In genomic region chr7:133856278-133856677, GRCm38 (mm10) we compare ENCODE assay signal across 8 mouse cellular contexts.
DNase-seq lines count a peak whose midpoint lies in the region; ATAC-seq and TF ChIP-seq lines count a peak whose summit lies in the region.

No protein-coding gene starts in this region.

- 0 out of 2 replicates have a peak, but pooled peaks have one; percentile 46 for ATAC-seq in erythroid progenitor cell, adult 5-6 weeks (replicated peaks; ENCODE audit: low FRiP score, poor library complexity, severe bottlenecking)
- peak; percentile 36; the same call in 1 of the 2 replicates for ATAC-seq in lung, embryonic 15.5 days (ENCODE audit: borderline replicate concordance, extremely low read depth, low FRiP score, low TSS enrichment)

- peak; percentile 89 to 96 (median 91) for TF ChIP-seq CTCF in MEL (IDR thresholded peaks at IDR 0.05 in 2 of 3, conservative IDR thresholded peaks at IDR 0.05 in 1 of 3; ENCODE audit: control insufficient read depth in 1 of 3, insufficient read depth in 1 of 3, low read depth in 2 of 3, low read length in 3 of 3, poor library complexity in 1 of 3, severe bottlenecking in 1 of 3)
- TF ChIP-seq CTCF in brain, embryonic 14.5 days (IDR thresholded peaks at IDR 0.05; ENCODE audit: borderline replicate concordance, extremely low read depth, insufficient read depth, insufficient read length): peak; percentile 92
- TF ChIP-seq CTCF in layer of hippocampus, adult 2 months (conservative IDR thresholded peaks at IDR 0.05): peak; percentile 99

- no peak overlapping the region for H3K4me2 ChIP-seq in lung, embryonic 15.5 days

- H3K27me3 ChIP-seq in MEL (ENCODE audit: control insufficient read depth in 1 of 2, insufficient read depth in 2 of 2, low read length in 2 of 2): no peaks in the 10 kb centered on the region
- no peaks in the 10 kb centered on the region for H3K27me3 ChIP-seq in lung, embryonic 15.5 days

- TF ChIP-seq EP300 in MEL (IDR thresholded peaks at IDR 0.05; ENCODE audit: low read depth in 1 of 2, low read length in 2 of 2): no peak; a peak in 1 of 4 replicates

- TF ChIP-seq POLR2A in MEL (IDR thresholded peaks at IDR 0.05; ENCODE audit: control insufficient read depth in 1 of 2, insufficient read depth in 1 of 2, low read depth in 1 of 2, low read length in 2 of 2, poor library complexity in 1 of 2): no peak
- no peak for TF ChIP-seq POLR2A in brain, embryonic 14.5 days (IDR thresholded peaks at IDR 0.05; ENCODE audit: borderline replicate concordance, extremely low read depth, insufficient read depth, insufficient read length, poor library complexity, severe bottlenecking)

- whole genome bisulfite sequencing in lung, embryonic 15.5 days: 8% methylated on average over 3 of the region's 3 CpGs

- H3K36me3 ChIP-seq in MEL (ENCODE audit: control insufficient read depth in 1 of 2, insufficient read depth in 2 of 2, low read length in 2 of 2): no peaks in the 10 kb centered on the region
- H3K36me3 ChIP-seq in lung, embryonic 15.5 days: no peaks in the 10 kb centered on the region

- no peaks in the 10 kb centered on the region for H3K9me3 ChIP-seq in MEL (replicated peaks; ENCODE audit: insufficient read depth, low read length)
- no peaks in the 10 kb centered on the region for H3K9me3 ChIP-seq in lung, embryonic 15.5 days

- no peak overlapping the region for H3K27ac ChIP-seq in MEL (ENCODE audit: control insufficient read depth, low read depth, low read length)
- H3K27ac ChIP-seq in layer of hippocampus, adult 2 months: no peak overlapping the region
- H3K27ac ChIP-seq in lung, embryonic 15.5 days: no peak overlapping the region

- H3K79me2 ChIP-seq in MEL (ENCODE audit: control insufficient read depth, insufficient read depth, low read length, poor library complexity): no peaks in the 10 kb centered on the region

- peak; percentile 72 for DNase-seq in MEL (ENCODE audit: low read depth, low spot score)
- DNase-seq in brain, embryonic 14.5 days (ENCODE audit: low read depth): peak; percentile 92
- DNase-seq in heart, postnatal 14 days: peak; percentile 71 to 81
- peak; percentile 70 to 88 for DNase-seq in layer of hippocampus, adult 2 months (ENCODE audit: low spot score in 2 of 2)
- DNase-seq in ovary, postnatal 10 days (ENCODE audit: low spot score): peak; percentile 33
- peak; percentile 41 for DNase-seq in urinary bladder, adult 2 months (ENCODE audit: low spot score)

- no peak overlapping the region for H3K4me3 ChIP-seq in MEL (ENCODE audit: control insufficient read depth in 1 of 2, insufficient read depth in 1 of 2, low read depth in 2 of 2, low read length in 2 of 2)
- no peak overlapping the region for H3K4me3 ChIP-seq in layer of hippocampus, adult 2 months
- no peak overlapping the region for H3K4me3 ChIP-seq in lung, embryonic 15.5 days

- intact Hi-C loops in heart, postnatal 14 days (cut with DNase I): loop anchor here (1.0 to 5.0 kb wide), 3 partner anchors 369 to 711 kb away; no protein-coding TSS in a partner anchor

- TF ChIP-seq RAD21 in MEL (IDR thresholded peaks at IDR 0.05; ENCODE audit: low read depth, low read length): peak; percentile 97

- no peaks in the 10 kb centered on the region for H3K4me1 ChIP-seq in MEL (ENCODE audit: control insufficient read depth in 1 of 2, insufficient read depth in 2 of 2, low read length in 2 of 2)
- peaks cover 9% of the 10 kb centered on the region for H3K4me1 ChIP-seq in lung, embryonic 15.5 days

- no peak overlapping the region for H3K9ac ChIP-seq in MEL (ENCODE audit: control insufficient read depth, low read depth, low read length, poor library complexity, severe bottlenecking)
- no peak overlapping the region for H3K9ac ChIP-seq in lung, embryonic 15.5 days

TF ChIP-seq in MEL, 35 proteins besides CTCF, POLR2A, EP300 and RAD21:
- TF ChIP-seq NELFE (IDR thresholded peaks at IDR 0.05; ENCODE audit: low read depth, low read length) (no peak), UBTF (IDR thresholded peaks at IDR 0.05; ENCODE audit: borderline replicate concordance, insufficient read depth, low read depth, low read length) (no peak), E2F4 (IDR thresholded peaks at IDR 0.05; ENCODE audit: borderline replicate concordance, low read depth, low read length) (no peak), MEF2A (IDR thresholded peaks at IDR 0.05; ENCODE audit: extremely low read depth, insufficient replicate concordance, low read depth, low read length, poor library complexity, severe bottlenecking) (no peak), MAZ (IDR thresholded peaks at IDR 0.05; ENCODE audit: low read depth, low read length) (no peak), USF1 (IDR thresholded peaks at IDR 0.05; ENCODE audit: low read depth, low read length) (no peak), POLR2AphosphoS2 (IDR thresholded peaks at IDR 0.05; ENCODE audit: low read length) (no peak), ZC3H11A (IDR thresholded peaks at IDR 0.05; ENCODE audit: low read depth, low read length) (peak; percentile 79), USF2 (IDR thresholded peaks at IDR 0.05; ENCODE audit: borderline replicate concordance in 1 of 2, insufficient read depth in 1 of 2, low read depth in 1 of 2, low read length in 2 of 2) (no peak), CHD1 (IDR thresholded peaks at IDR 0.05; ENCODE audit: low read depth, low read length) (no peak), TBP (IDR thresholded peaks at IDR 0.05; ENCODE audit: low read depth, low read length) (no peak), GATA1 (IDR thresholded peaks at IDR 0.05; ENCODE audit: low read depth, low read length) (peak; percentile 15; the same call in 1 of the 2 replicates), TCF12 (IDR thresholded peaks at IDR 0.05; ENCODE audit: low read depth, low read length) (no peak), RCOR1 (IDR thresholded peaks at IDR 0.05; ENCODE audit: low read depth, low read length) (no peak), SMC3 (IDR thresholded peaks at IDR 0.05; ENCODE audit: low read depth, low read length) (peak; percentile 84), ZNF384 (IDR thresholded peaks at IDR 0.05; ENCODE audit: low read depth, low read length) (no peak), JUND (IDR thresholded peaks at IDR 0.05; ENCODE audit: low read depth, low read length) (no peak), ZMIZ1 (IDR thresholded peaks at IDR 0.05; ENCODE audit: low read depth, low read length) (no peak), MAX (IDR thresholded peaks at IDR 0.05; ENCODE audit: low read length) (no peak), SIN3A (IDR thresholded peaks at IDR 0.05; ENCODE audit: low read length) (0 out of 2 replicates have a peak, but pooled peaks have one; percentile 47), MXI1 (IDR thresholded peaks at IDR 0.05; ENCODE audit: low read depth, low read length) (peak; percentile 31; the same call in 1 of the 2 replicates), ETS1 (IDR thresholded peaks at IDR 0.05; ENCODE audit: low read depth, low read length) (no peak), GABPA (IDR thresholded peaks at IDR 0.05; ENCODE audit: low read depth, low read length) (no peak)
TF ChIP-seq in MEL: peak in this region for 5.

Comparison
In these comparisons a context has a peak if more than half of its experiments do, and no peak if none do; other contexts are left out.
1. DNase-seq: peak in every context shown above with its lines; median percentile 92 in brain, embryonic 14.5 days; 79 in layer of hippocampus, adult 2 months; 76 in heart, postnatal 14 days; 72 in MEL; 41 in urinary bladder, adult 2 months; 33 in ovary, postnatal 10 days.